Mouse (Mus musculus) heart, postnatal 36 days (tissue): ENCODE results near the gene Man2b2. TPM values are rescaled to one million over a fixed set of nuclear protein-coding genes. Genes with fewer than 3 reads are reported as not detected.

ENCODE experiments used
- DNase-seq, 2 experiments: peaks; one replicate each; pipeline ENCODE4 v3.0.0; 2021 to 2022
- intact Hi-C: fragments of 180-260 bp; cut with DNase I; formaldehyde crosslinking; loops from one replicate; pipeline ENCODE4 v1.15.1; 2025
- total RNA-seq, 2 experiments: library from RNA; stranded (reverse); gene quantifications; 2 replicates each; pipeline ENCODE4 v1.2.3; 2021

Gene Man2b2
- total RNA-seq, 2 experiments from 2014 or later = 17.8 to 20.0 TPM

GRCm38 (mm10) chr5:36775317-36775716, 55.1 kb downstream of the Man2b2 start:
- DNase-seq = no peak
- intact Hi-C loops = no loop called here

- no peak for DNase-seq
- intact Hi-C loops = no loop called here
Measured at GRCm38 (mm10) chr5:36772586-36772985, 57.9 kb downstream of the Man2b2 start.

- no peak for DNase-seq
- intact Hi-C loops = no loop called here
Measured at GRCm38 (mm10) chr5:36769603-36770002, 60.9 kb downstream of the Man2b2 start.

GRCm38 (mm10) chr5:36766958-36767703, 63.3 kb downstream of the Man2b2 start:
- intact Hi-C loops = no loop called here
- DNase-seq = no peak

- no peak for DNase-seq
- intact Hi-C loops = loop anchor here (5.0 kb wide), 1 partner anchor 162 kb away; no protein-coding TSS in a partner anchor
Measured at GRCm38 (mm10) chr5:36759848-36760247, 70.6 kb downstream of the Man2b2 start.

GRCm38 (mm10) chr5:36757033-36757432, 73.4 kb downstream of the Man2b2 start:
- intact Hi-C loops = loop anchor here (5.0 kb wide), 1 partner anchor 165 kb away; no protein-coding TSS in a partner anchor

More at GRCm38 (mm10) chr5:36757033-36757432, 73.4 kb downstream of the Man2b2 start:
- no peak for DNase-seq

Other genes starting within 250 kb of the Man2b2 start
- 10 to 100 TPM; 13.7 to 14.2 TPM for gene Tbc1d14, start 237.4 kb downstream of the Man2b2 start, total RNA-seq
- 10 to 100 TPM; 75.5 to 90.6 TPM for gene D5Ertd579e, start 134.6 kb downstream of the Man2b2 start, total RNA-seq
- gene Bloc1s4, start 82.0 kb downstream of the Man2b2 start, total RNA-seq = 10 to 100 TPM; 10.3 to 14.2 TPM
- gene Mrfap1, start 33.9 kb downstream of the Man2b2 start, total RNA-seq = 100 to 1,000 TPM; 272 to 283 TPM
- under 1 TPM; 0.08 to 0.28 TPM for gene Ppp2r2c, start 37.9 kb upstream of the Man2b2 start, total RNA-seq
- gene Wfs1, start 158.6 kb upstream of the Man2b2 start, total RNA-seq = 10 to 100 TPM; 81.6 to 82.0 TPM